Mouse (Mus musculus) intestine, embryonic 16.5 days (tissue): ENCODE results near the gene Ptpn6. TPM values are rescaled to one million over a fixed set of nuclear protein-coding genes. Genes with fewer than 3 reads are reported as not detected.

Experiments used
- ATAC-seq: fragments of 200-750 bp; cut with Nextera tagmentation; 2 replicates; pipeline ENCODE4 v1.8.0; 2017; ENCODE audit warnings: moderate TSS enrichment, moderate library complexity
- H3K27ac ChIP-seq: fragments of 300-500 bp; sonication (generic); 2 replicates; pipeline ENCODE4 v1.5.1; 2014; ENCODE audit warnings: mild to moderate bottlenecking, low read length
- H3K27me3 ChIP-seq: fragments of 300-500 bp; sonication (generic); replicated peaks from 2 replicates; pipeline ENCODE4 v1.6.1; 2014; ENCODE audit warnings: low read length, control low read depth, mixed read lengths; ENCODE audit not compliant: control insufficient read depth, insufficient read depth
- H3K36me3 ChIP-seq: fragments of 300-500 bp; sonication (generic); 2 replicates; pipeline ENCODE4 v1.6.1; 2014; ENCODE audit warnings: low read length, control low read depth; ENCODE audit not compliant: control insufficient read depth, insufficient read depth
- H3K4me1 ChIP-seq: fragments of 300-500 bp; sonication (generic); 2 replicates; pipeline ENCODE4 v1.6.1; 2014; ENCODE audit warnings: low read length, control low read depth, mixed read lengths; ENCODE audit not compliant: control insufficient read depth, insufficient read depth
- H3K4me2 ChIP-seq: fragments of 300-500 bp; sonication (generic); 2 replicates; pipeline ENCODE4 v1.6.1; 2014; ENCODE audit warnings: low read depth, low read length, control low read depth
- H3K4me3 ChIP-seq: fragments of 300-500 bp; sonication (generic); 2 replicates; pipeline ENCODE4 v1.5.1; 2014; ENCODE audit warnings: mild to moderate bottlenecking, low read length
- H3K9ac ChIP-seq: fragments of 300-500 bp; sonication (generic); 2 replicates; pipeline ENCODE4 v1.6.1; 2014; ENCODE audit warnings: low read depth, low read length
- H3K9me3 ChIP-seq: fragments of 300-500 bp; sonication (generic); 2 replicates; pipeline ENCODE4 v1.6.1; 2016; ENCODE audit warnings: low read length, control low read depth; ENCODE audit not compliant: control insufficient read depth
- WGBS: fragments of 180-500 bp; shearing (Covaris S2); extraction: QIAGEN DNeasy Blood & Tissue Kit; methylation state at CpG from one replicate; pipeline ENCODE4 v1.1.7; 2014; 5-methylcytosine and 5-hydroxymethylcytosine counted together
- polyA plus RNA-seq: library from polyadenylated mRNA; unstranded; fragments of >200 nt; fragmentation: Nextera tagmentation; extraction: Ambion mirVana; gene quantifications from 2 replicates; pipeline ENCODE4 v1.2.1, GENCODE M21; 2015

Gene Ptpn6
- polyA plus RNA-seq, 1 experiment from 2014 or later = 20.4 TPM

GRCm38 (mm10) chr6:124745490-124746295 lies 7.2 kb upstream of the Ptpn6 start:
- no peaks in the 10 kb centered on the region for H3K9me3 ChIP-seq
- no peaks in the 10 kb centered on the region for H3K27me3 ChIP-seq
- H3K4me1 ChIP-seq = peaks cover 24% of the 10 kb centered on the region
- peak overlapping the region; percentile 96 for H3K9ac ChIP-seq
- ATAC-seq = peak; percentile 83
- H3K36me3 ChIP-seq = peaks cover 20% of the 10 kb centered on the region; the same call in 1 of the 2 replicates
- peak overlapping the region; percentile 99 for H3K4me2 ChIP-seq
- H3K27ac ChIP-seq = peak overlapping the region; percentile 90
- WGBS = 1% methylated on average over 85 of the region's 85 CpGs
- H3K4me3 ChIP-seq = peak overlapping the region; percentile 62

GRCm38 (mm10) chr6:124744755-124745321 lies 6.3 kb upstream of the Ptpn6 start:
- WGBS = 71% methylated on average over 26 of the region's 26 CpGs
- Histone ChIP-seq H3K9me3 (no peaks in the 10 kb centered on the region), H3K27me3 (no peaks in the 10 kb centered on the region), H3K9ac (peak overlapping the region; percentile 96), H3K4me2 (peak overlapping the region; percentile 99), H3K4me3 (peak overlapping the region; percentile 62), H3K4me1 (peaks cover 26% of the 10 kb centered on the region), H3K36me3 (peaks cover 20% of the 10 kb centered on the region; the same call in 1 of the 2 replicates), H3K27ac (peak overlapping the region; percentile 56)
- ATAC-seq = no peak

- H3K4me1 ChIP-seq = peaks cover 37% of the 10 kb centered on the region
- H3K9me3 ChIP-seq = no peaks in the 10 kb centered on the region
- H3K4me2 ChIP-seq = no peak overlapping the region
- ATAC-seq = no peak
- H3K27ac ChIP-seq = no peak overlapping the region
- no peak overlapping the region for H3K9ac ChIP-seq
- WGBS = 88% methylated on average over 8 of the region's 8 CpGs
- H3K36me3 ChIP-seq = peaks cover 14% of the 10 kb centered on the region; the same call in 1 of the 2 replicates
- no peak overlapping the region for H3K4me3 ChIP-seq
- H3K27me3 ChIP-seq = no peaks in the 10 kb centered on the region
These were observed 5.1 kb upstream of the Ptpn6 start for GRCm38 (mm10) chr6:124743647-124744046.

GRCm38 (mm10) chr6:124742839-124743514 lies 4.5 kb upstream of the Ptpn6 start:
- Histone ChIP-seq H3K4me2 (no peak overlapping the region), H3K9me3 (no peaks in the 10 kb centered on the region), H3K9ac (peak overlapping the region; percentile 4; the same call in 1 of the 2 replicates), H3K4me1 (peaks cover 37% of the 10 kb centered on the region), H3K4me3 (no peak overlapping the region), H3K36me3 (peaks cover 14% of the 10 kb centered on the region; the same call in 1 of the 2 replicates), H3K27me3 (no peaks in the 10 kb centered on the region), H3K27ac (no peak overlapping the region)
- 90% methylated on average over 15 of the region's 15 CpGs for WGBS
- ATAC-seq = no peak

- peak overlapping the region; percentile 68 for H3K4me2 ChIP-seq
- H3K36me3 ChIP-seq = peaks cover 8% of the 10 kb centered on the region; the same call in 1 of the 2 replicates
- H3K27ac ChIP-seq = peak overlapping the region; percentile 99
- H3K9me3 ChIP-seq = no peaks in the 10 kb centered on the region
- WGBS = 67% methylated on average over 3 of the region's 3 CpGs
- peaks cover 36% of the 10 kb centered on the region for H3K4me1 ChIP-seq
- peak overlapping the region; percentile 55 for H3K4me3 ChIP-seq
- no peak for ATAC-seq
- H3K9ac ChIP-seq = peak overlapping the region; percentile 60
- H3K27me3 ChIP-seq = no peaks in the 10 kb centered on the region
These were observed 3.3 kb upstream of the Ptpn6 start for GRCm38 (mm10) chr6:124741842-124742241.

- H3K9me3 ChIP-seq = no peaks in the 10 kb centered on the region
- H3K4me2 ChIP-seq = peak within 1 kb of the TSS; percentile 68
- H3K4me1 ChIP-seq = peaks cover 29% of the 10 kb centered on the region
- H3K27me3 ChIP-seq = no peaks in the 10 kb centered on the region
- H3K36me3 ChIP-seq = peaks cover 8% of the 10 kb centered on the region; the same call in 1 of the 2 replicates
- peak; percentile 72 for ATAC-seq
- H3K4me3 ChIP-seq = peak within 1 kb of the TSS; percentile 55
- H3K9ac ChIP-seq = peak within 1 kb of the TSS; percentile 69
- under 1% methylated on average over 41 of the region's 41 CpGs for WGBS
- H3K27ac ChIP-seq = peak within 1 kb of the TSS; percentile 99
These were observed 2.6 kb upstream of the Ptpn6 start, which contains the start of gene Grcc10 for GRCm38 (mm10) chr6:124740888-124741761. Gene Grcc10, minus strand, starts transcription at chr6:124741374.

- Histone ChIP-seq H3K27me3 (no peaks in the 10 kb centered on the region), H3K27ac (peak overlapping the region; percentile 99), H3K36me3 (peaks cover 8% of the 10 kb centered on the region; the same call in 1 of the 2 replicates), H3K9me3 (no peaks in the 10 kb centered on the region), H3K4me3 (peak overlapping the region; percentile 55), H3K4me1 (peaks cover 26% of the 10 kb centered on the region), H3K4me2 (peak overlapping the region; percentile 68), H3K9ac (peak overlapping the region; percentile 69)
- peak; percentile 14 for ATAC-seq
- WGBS = 1% methylated on average over 29 of the region's 29 CpGs
These were observed 1.8 kb upstream of the Ptpn6 start for GRCm38 (mm10) chr6:124740211-124740887.

- WGBS = 79% methylated on average over 10 of the region's 10 CpGs
- no peak for ATAC-seq
- Histone ChIP-seq H3K27me3 (no peaks in the 10 kb centered on the region), H3K9me3 (no peaks in the 10 kb centered on the region), H3K36me3 (peaks cover 8% of the 10 kb centered on the region; the same call in 1 of the 2 replicates), H3K4me1 (peaks cover 20% of the 10 kb centered on the region), H3K4me2 (peak overlapping the region; percentile 45), H3K4me3 (no peak overlapping the region), H3K27ac (peak overlapping the region; percentile 99), H3K9ac (peak overlapping the region; percentile 55)
These were observed 800 bp upstream of the Ptpn6 start for GRCm38 (mm10) chr6:124739231-124739796.
